Mouse (Mus musculus): ENCODE data around the gene Ggta1.

DNA sequence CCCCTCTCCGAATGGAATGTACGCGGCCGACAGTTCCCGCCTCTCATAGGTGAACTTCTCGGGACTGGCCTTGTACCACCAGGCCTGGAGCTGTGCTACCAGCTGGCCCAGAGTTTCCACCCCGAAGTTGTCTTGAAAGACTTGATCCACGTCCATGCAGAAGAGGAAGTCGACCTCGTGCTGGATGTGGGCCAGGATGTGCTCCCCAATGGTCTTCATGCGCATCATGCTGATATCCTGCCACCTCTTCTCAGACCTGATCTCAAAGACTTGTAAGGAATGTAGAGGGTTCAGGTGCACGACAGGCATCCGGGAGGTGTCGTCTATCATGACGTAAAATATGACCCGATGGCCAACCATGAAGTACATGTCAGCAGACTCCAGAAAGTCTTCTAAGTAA is 60.6 kb downstream of the Ggta1 start:
- no peak for TF ChIP-seq CTCF (IDR thresholded peaks at IDR 0.05; ENCODE audit: low read depth)
- no peak for TF ChIP-seq EP300 (IDR thresholded peaks at IDR 0.05; ENCODE audit: low read depth)

Measured in liver, postnatal 0 days (tissue).